Mouse (Mus musculus) stomach, embryonic 14.5 days (tissue): Measurements from ENCODE around the gene Sult1a1. TPM values are rescaled to one million over a fixed set of nuclear protein-coding genes. Genes with fewer than 3 reads are reported as not detected.

Experiments used
- ATAC-seq: fragments of 200-750 bp; cut with Nextera tagmentation; 2 replicates; pipeline ENCODE4 v1.8.0; 2017; ENCODE audit warnings: low read depth, moderate TSS enrichment; ENCODE audit not compliant: insufficient number of reproducible peaks, insufficient read depth, low FRiP score
- H3K27ac ChIP-seq: fragments of 300-500 bp; sonication (generic); 2 replicates; pipeline ENCODE4 v1.5.1; 2014; ENCODE audit warnings: mild to moderate bottlenecking, low read length, moderate library complexity, mixed read lengths
- H3K27me3 ChIP-seq: fragments of 300-500 bp; sonication (generic); 2 replicates; pipeline ENCODE4 v1.6.1; 2014; ENCODE audit warnings: low read length, control low read depth, mixed read lengths; ENCODE audit not compliant: control insufficient read depth, insufficient read depth
- H3K36me3 ChIP-seq: fragments of 300-500 bp; sonication (generic); 2 replicates; pipeline ENCODE4 v1.6.1; 2014; ENCODE audit warnings: mild to moderate bottlenecking, control low read depth, low read length, moderate library complexity, mixed read lengths; ENCODE audit not compliant: control insufficient read depth, insufficient read depth
- H3K4me1 ChIP-seq: fragments of 300-500 bp; sonication (generic); 2 replicates; pipeline ENCODE4 v1.6.1; 2014; ENCODE audit warnings: low read length, control low read depth, mixed read lengths; ENCODE audit not compliant: control insufficient read depth, insufficient read depth
- H3K4me2 ChIP-seq: fragments of 300-500 bp; sonication (generic); replicated peaks from 2 replicates; pipeline ENCODE4 v1.6.1; 2014; ENCODE audit warnings: low read depth, low read length, control low read depth
- H3K4me3 ChIP-seq: fragments of 300-500 bp; sonication (generic); 2 replicates; pipeline ENCODE4 v1.5.1; 2014; ENCODE audit warnings: low read depth, low read length, control low read depth
- H3K9ac ChIP-seq: fragments of 300-500 bp; sonication (generic); replicated peaks from 2 replicates; pipeline ENCODE4 v1.6.1; 2014; ENCODE audit warnings: low read depth, mild to moderate bottlenecking, control low read depth, low read length, moderate library complexity, mixed read lengths
- H3K9me3 ChIP-seq: fragments of 300-500 bp; sonication (generic); 2 replicates; pipeline ENCODE4 v1.6.1; 2016; ENCODE audit warnings: low read depth, low read length, control low read depth; ENCODE audit not compliant: control insufficient read depth
- WGBS: fragments of 180-500 bp; shearing (Covaris S2); extraction: QIAGEN DNeasy Blood & Tissue Kit; methylation state at CpG from one replicate; pipeline ENCODE4 v1.1.7; 2014; 5-methylcytosine and 5-hydroxymethylcytosine counted together
- polyA plus RNA-seq: library from polyadenylated mRNA; unstranded; fragments of >200 nt; fragmentation: Nextera tagmentation; extraction: Ambion mirVana; gene quantifications from 2 replicates; pipeline ENCODE4 v1.2.1, GENCODE M21; 2014

Sult1a1 gene
- polyA plus RNA-seq, 1 experiment from 2014 or later: 5.8 TPM

DNA sequence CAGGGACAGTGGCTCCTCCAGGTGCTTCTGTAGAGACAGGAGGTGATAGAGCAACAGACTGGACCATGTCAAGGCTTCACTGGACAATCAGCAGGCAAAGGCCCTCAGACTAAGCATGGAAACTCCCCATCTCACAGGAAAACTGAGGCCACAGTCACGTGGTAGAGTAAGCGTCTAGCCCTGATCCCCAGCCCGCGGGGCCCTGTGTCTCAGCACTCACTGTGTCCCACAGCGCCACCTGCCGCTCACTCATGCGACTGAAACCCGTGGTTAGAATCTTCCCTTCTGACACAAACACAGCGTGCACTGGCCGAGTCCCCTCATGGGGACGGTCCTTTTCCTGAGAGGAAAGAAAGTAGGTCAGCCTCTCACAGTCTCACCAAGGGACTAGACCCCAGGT lies 24.8 kb upstream of the Sult1a1 start:
- 0 out of 2 replicates have a peak overlapping the region, but pooled peaks have one; percentile 6 for H3K9ac ChIP-seq
- H3K9me3 ChIP-seq: no peaks in the 10 kb centered on the region
- no peak overlapping the region for H3K27ac ChIP-seq
- ATAC-seq: peak; percentile 67
- no peak overlapping the region for H3K4me3 ChIP-seq
- peaks cover 14% of the 10 kb centered on the region for H3K4me1 ChIP-seq
- no peaks in the 10 kb centered on the region; the same call in 1 of the 2 replicates for H3K27me3 ChIP-seq
- peak overlapping the region; percentile 22; the same call in 1 of the 2 replicates for H3K4me2 ChIP-seq
- under 1% methylated on average over 11 of the region's 11 CpGs for WGBS
- H3K36me3 ChIP-seq: no peaks in the 10 kb centered on the region

GRCm38 (mm10) chr7:126700063-126701015 lies 24.1 kb upstream of the Sult1a1 start:
- Histone ChIP-seq H3K27me3 (no peaks in the 10 kb centered on the region; the same call in 1 of the 2 replicates), H3K9me3 (no peaks in the 10 kb centered on the region), H3K36me3 (no peaks in the 10 kb centered on the region), H3K9ac (no peak overlapping the region), H3K4me2 (no peak overlapping the region), H3K4me3 (no peak overlapping the region), H3K27ac (no peak overlapping the region), H3K4me1 (peaks cover 14% of the 10 kb centered on the region)
- 84% methylated on average over 25 of the region's 25 CpGs for whole genome bisulfite sequencing
- no peak for ATAC-seq

- no peak overlapping the region for H3K9ac ChIP-seq
- 92% methylated on average over 8 of the region's 8 CpGs for WGBS
- no peak for ATAC-seq
Observed at GRCm38 (mm10) chr7:126697838-126698237, 21.6 kb upstream of the Sult1a1 start.

GRCm38 (mm10) chr7:126696886-126697285 lies 20.7 kb upstream of the Sult1a1 start:
- Histone ChIP-seq H3K9ac (peak overlapping the region; percentile 49; the same call in 1 of the 2 replicates), H3K27ac (no peak overlapping the region), H3K4me1 (peaks cover 6% of the 10 kb centered on the region; the same call in 1 of the 2 replicates), H3K4me3 (peak overlapping the region; percentile 79), H3K36me3 (peaks cover 6% of the 10 kb centered on the region; the same call in 1 of the 2 replicates), H3K9me3 (no peaks in the 10 kb centered on the region), H3K4me2 (peak overlapping the region; percentile 95), H3K27me3 (no peaks in the 10 kb centered on the region)
- no peak for ATAC-seq
- 85% methylated on average over 3 of the region's 3 CpGs for WGBS

More at GRCm38 (mm10) chr7:126697838-126698237, 21.6 kb upstream of the Sult1a1 start:
- Histone ChIP-seq H3K4me2 (no peak overlapping the region), H3K36me3 (no peaks in the 10 kb centered on the region), H3K4me1 (peaks cover 6% of the 10 kb centered on the region; the same call in 1 of the 2 replicates), H3K27me3 (no peaks in the 10 kb centered on the region), H3K27ac (no peak overlapping the region), H3K4me3 (no peak overlapping the region), H3K9me3 (no peaks in the 10 kb centered on the region)

GRCm38 (mm10) chr7:126696303-126696702 lies 20.1 kb upstream of the Sult1a1 start:
- H3K36me3 ChIP-seq: peaks cover 7% of the 10 kb centered on the region
- H3K27me3 ChIP-seq: no peaks in the 10 kb centered on the region
- no peaks in the 10 kb centered on the region for H3K9me3 ChIP-seq
- no peak overlapping the region for H3K27ac ChIP-seq
- peak overlapping the region; percentile 79 for H3K4me3 ChIP-seq
- 4% methylated on average over 17 of the region's 17 CpGs for WGBS
- peak overlapping the region; percentile 49 for H3K9ac ChIP-seq
- no peak for ATAC-seq
- peaks cover 6% of the 10 kb centered on the region; the same call in 1 of the 2 replicates for H3K4me1 ChIP-seq
- H3K4me2 ChIP-seq: peak overlapping the region; percentile 95

GRCm38 (mm10) chr7:126695631-126696207 lies 19.5 kb upstream of the Sult1a1 start, which contains the start of gene Slx1b:
Gene Slx1b, minus strand, starts transcription at chr7:126695784.
- Histone ChIP-seq H3K4me2 (peak within 1 kb of the TSS; percentile 95), H3K36me3 (peaks cover 13% of the 10 kb centered on the region), H3K4me3 (peak within 1 kb of the TSS; percentile 79), H3K4me1 (peaks cover 6% of the 10 kb centered on the region; the same call in 1 of the 2 replicates), H3K27me3 (no peaks in the 10 kb centered on the region), H3K27ac (peak within 1 kb of the TSS; percentile 96), H3K9ac (peak within 1 kb of the TSS; percentile 77), H3K9me3 (no peaks in the 10 kb centered on the region)
- WGBS: 2% methylated on average over 40 of the region's 40 CpGs
- peak; percentile 95 for ATAC-seq

DNA sequence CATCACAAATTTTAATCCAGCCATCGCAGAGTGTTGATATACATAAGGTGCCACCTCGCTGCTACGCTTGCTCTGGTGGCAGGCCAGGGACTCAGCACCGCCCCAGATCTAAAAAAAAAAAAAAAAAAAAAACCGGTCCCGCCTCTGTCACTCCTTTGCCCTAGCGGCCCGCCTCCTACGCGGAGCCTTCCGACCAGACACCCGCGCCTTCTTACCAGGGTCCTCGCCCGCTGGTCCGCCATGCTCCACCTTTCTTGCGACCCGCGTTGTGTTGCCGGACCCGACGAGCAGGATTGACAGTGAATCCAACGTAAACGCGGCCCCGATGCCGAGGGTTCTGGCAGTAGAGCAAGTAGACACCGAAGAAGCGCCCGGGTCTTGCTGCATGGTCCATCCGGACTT lies 19.0 kb upstream of the Sult1a1 start, which contains the start of gene Bola2:
TSS of gene Bola2 (plus strand) at position 192 of the 402 bp plus-strand sequence.
- Histone ChIP-seq H3K4me1 (peaks cover 6% of the 10 kb centered on the region; the same call in 1 of the 2 replicates), H3K4me3 (peak within 1 kb of the TSS; percentile 79), H3K36me3 (peaks cover 14% of the 10 kb centered on the region), H3K9ac (peak within 1 kb of the TSS; percentile 77), H3K27ac (peak within 1 kb of the TSS; percentile 96), H3K27me3 (no peaks in the 10 kb centered on the region), H3K9me3 (no peaks in the 10 kb centered on the region), H3K4me2 (peak within 1 kb of the TSS; percentile 95)
- WGBS: under 1% methylated on average over 31 of the region's 31 CpGs
- peak; percentile 66 for ATAC-seq

DNA sequence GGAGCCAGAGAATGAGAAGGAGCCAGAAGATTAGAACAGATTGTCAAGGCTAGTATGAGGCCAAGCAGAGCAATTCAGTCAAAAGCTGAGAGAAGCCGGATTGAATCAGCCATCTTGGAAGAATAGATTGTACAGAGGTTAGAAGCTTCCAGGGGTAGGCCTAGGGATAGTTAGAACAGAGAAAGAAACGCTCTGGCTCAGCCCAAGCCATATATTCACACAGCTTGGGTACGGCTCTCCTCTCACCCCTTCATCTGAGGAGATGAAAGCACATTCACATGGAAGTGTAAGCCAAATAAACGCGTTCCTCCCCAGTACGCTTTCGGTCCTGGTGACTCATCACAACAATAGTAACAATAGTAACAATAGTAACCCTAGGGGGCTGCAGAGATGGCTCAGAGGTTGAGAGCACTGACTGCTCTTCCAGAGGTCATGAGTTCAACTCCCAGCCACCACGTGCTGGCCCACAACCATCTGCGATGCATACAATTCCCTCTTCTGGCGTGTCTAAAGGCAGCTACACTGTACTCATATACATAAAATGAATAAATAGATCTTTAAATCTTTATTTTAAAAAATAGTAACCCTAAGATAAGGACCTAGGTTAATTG lies 18.3 kb upstream of the Sult1a1 start:
- Histone ChIP-seq H3K9me3 (no peaks in the 10 kb centered on the region), H3K36me3 (peaks cover 14% of the 10 kb centered on the region), H3K4me3 (peak overlapping the region; percentile 79), H3K9ac (peak overlapping the region; percentile 77; the same call in 1 of the 2 replicates), H3K27ac (no peak overlapping the region), H3K4me2 (peak overlapping the region; percentile 95), H3K4me1 (peaks cover 6% of the 10 kb centered on the region; the same call in 1 of the 2 replicates), H3K27me3 (no peaks in the 10 kb centered on the region)
- WGBS: 38% methylated on average over 10 of the region's 10 CpGs
- ATAC-seq: no peak
